Mouse (Mus musculus) neural tube, embryonic 14.5 days (tissue): Measurements from ENCODE around the gene Olfml2a. TPM values are rescaled to one million over a fixed set of nuclear protein-coding genes. Genes with fewer than 3 reads are reported as not detected.
"Not testable (repeated sequence)": the region's sequence is repeated elsewhere in the genome, so short reads cannot be mapped to it uniquely, and the experiment has no call there.

Experiments
- ATAC-seq: fragments of 200-750 bp; cut with Nextera tagmentation; 2 replicates; pipeline ENCODE4 v1.8.0; 2017; ENCODE audit warnings: low read depth, mild to moderate bottlenecking, moderate TSS enrichment, moderate library complexity
- H3K27ac ChIP-seq: fragments of 300-500 bp; sonication (generic); 2 replicates; pipeline ENCODE4 v1.5.1; 2014; ENCODE audit warnings: low read depth, mild to moderate bottlenecking, control low read depth, low read length, moderate library complexity, mixed read lengths
- H3K27me3 ChIP-seq: fragments of 300-500 bp; sonication (generic); 2 replicates; pipeline ENCODE4 v1.6.1; 2014; ENCODE audit warnings: low read length; ENCODE audit not compliant: control insufficient read depth, insufficient read depth
- H3K36me3 ChIP-seq: fragments of 300-500 bp; sonication (generic); 2 replicates; pipeline ENCODE4 v1.6.1; 2014; ENCODE audit warnings: low read length, mixed read lengths; ENCODE audit not compliant: control insufficient read depth, insufficient read depth
- H3K4me1 ChIP-seq: fragments of 300-500 bp; sonication (generic); 2 replicates; pipeline ENCODE4 v1.6.1; 2014; ENCODE audit warnings: low read length; ENCODE audit not compliant: control insufficient read depth, insufficient read depth
- H3K4me2 ChIP-seq: fragments of 300-500 bp; sonication (generic); 2 replicates; pipeline ENCODE4 v1.6.1; 2014; ENCODE audit warnings: mild to moderate bottlenecking, low read depth, low read length, control low read depth
- H3K4me3 ChIP-seq: fragments of 300-500 bp; sonication (generic); 2 replicates; pipeline ENCODE4 v1.5.1; 2014; ENCODE audit warnings: low read depth, low read length, control low read depth, mixed read lengths
- H3K9ac ChIP-seq: fragments of 300-500 bp; sonication (generic); replicated peaks from 2 replicates; pipeline ENCODE4 v1.6.1; 2014; ENCODE audit warnings: low read depth, mild to moderate bottlenecking, control low read depth, low read length, mixed read lengths
- H3K9me3 ChIP-seq: fragments of 300-500 bp; sonication (generic); 2 replicates; pipeline ENCODE4 v1.6.1; 2016; ENCODE audit warnings: low read length; ENCODE audit not compliant: control insufficient read depth
- WGBS: fragments of 180-500 bp; shearing (Covaris S2); extraction: QIAGEN DNeasy Blood & Tissue Kit; methylation state at CpG from one replicate; pipeline ENCODE4 v1.1.7; 2014; 5-methylcytosine and 5-hydroxymethylcytosine counted together
- polyA plus RNA-seq: library from polyadenylated mRNA; unstranded; fragments of >200 nt; fragmentation: Nextera tagmentation; extraction: Ambion mirVana; gene quantifications from 2 replicates; pipeline ENCODE4 v1.2.1, GENCODE M21; 2014

The Olfml2a gene
- polyA plus RNA-seq, 1 experiment from 2014 or later, result 0.94 TPM

- peak overlapping the region; percentile 82 for H3K4me3 ChIP-seq
- ATAC-seq, result no peak
- no peaks in the 10 kb centered on the region for H3K27me3 ChIP-seq
- peak overlapping the region; percentile 96 for H3K4me2 ChIP-seq
- H3K9me3 ChIP-seq, result no peaks in the 10 kb centered on the region
- WGBS, result 26% methylated on average over 3 of the region's 3 CpGs
- peaks cover 27% of the 10 kb centered on the region for H3K4me1 ChIP-seq
- peaks cover 3% of the 10 kb centered on the region; the same call in 1 of the 2 replicates for H3K36me3 ChIP-seq
- H3K27ac ChIP-seq, result peak overlapping the region; percentile 89; the same call in 1 of the 2 replicates
- H3K9ac ChIP-seq, result peak overlapping the region; percentile 81
These were observed 77.2 kb downstream of the Olfml2a start for GRCm38 (mm10) chr2:39008954-39009365.

GRCm38 (mm10) chr2:39010144-39010543, 78.4 kb downstream of the Olfml2a start:
- H3K9ac ChIP-seq, H3K27me3 ChIP-seq, ATAC-seq, H3K9me3 ChIP-seq, H3K4me2 ChIP-seq, H3K4me3 ChIP-seq, H3K27ac ChIP-seq: not testable (repeated sequence)
- WGBS, result 85% methylated on average over 5 of the region's 5 CpGs
- Histone ChIP-seq H3K4me1 (peaks cover 23% of the 10 kb centered on the region), H3K36me3 (peaks cover 11% of the 10 kb centered on the region)

- H3K9me3 ChIP-seq, result no peaks in the 10 kb centered on the region
- no peaks in the 10 kb centered on the region for H3K27me3 ChIP-seq
- H3K4me3 ChIP-seq, result no peak overlapping the region
- peaks cover 18% of the 10 kb centered on the region for H3K4me1 ChIP-seq
- peaks cover 21% of the 10 kb centered on the region for H3K36me3 ChIP-seq
- no peak overlapping the region for H3K4me2 ChIP-seq
- no peak for ATAC-seq
- no peak overlapping the region for H3K9ac ChIP-seq
- H3K27ac ChIP-seq, result no peak overlapping the region
These were observed 79.5 kb downstream of the Olfml2a start for GRCm38 (mm10) chr2:39011264-39011663.

- Histone ChIP-seq H3K9ac (no peak overlapping the region), H3K4me3 (no peak overlapping the region), H3K36me3 (peaks cover 26% of the 10 kb centered on the region), H3K4me2 (no peak overlapping the region), H3K27me3 (no peaks in the 10 kb centered on the region), H3K4me1 (peaks cover 15% of the 10 kb centered on the region), H3K27ac (no peak overlapping the region), H3K9me3 (no peaks in the 10 kb centered on the region)
- 90% methylated on average over 3 of the region's 3 CpGs for WGBS
- ATAC-seq, result no peak
These were observed 80.2 kb downstream of the Olfml2a start for GRCm38 (mm10) chr2:39011971-39012370.

- Histone ChIP-seq H3K27me3 (no peaks in the 10 kb centered on the region), H3K36me3 (peaks cover 34% of the 10 kb centered on the region), H3K4me3 (no peak overlapping the region), H3K4me2 (no peak overlapping the region), H3K9me3 (no peaks in the 10 kb centered on the region), H3K4me1 (peaks cover 11% of the 10 kb centered on the region), H3K27ac (no peak overlapping the region), H3K9ac (no peak overlapping the region)
- 92% methylated on average over 7 of the region's 7 CpGs for WGBS
- ATAC-seq, result no peak
These were observed 81.0 kb downstream of the Olfml2a start for GRCm38 (mm10) chr2:39012768-39013279.

Other genes with a start within 250 kb of the Olfml2a start
- not detected in 2 replicates for gene Nr5a1, start 217.4 kb upstream of the Olfml2a start, polyA plus RNA-seq
- gene Nr6a1, start 4.3 kb upstream of the Olfml2a start, polyA plus RNA-seq, result 3.3 and 5.7 TPM in 2 replicates
- 1.6 and 1.9 TPM in 2 replicates for gene Wdr38, start 65.5 kb downstream of the Olfml2a start, polyA plus RNA-seq
- gene Arpc5l, start 73.4 kb downstream of the Olfml2a start, polyA plus RNA-seq, result 145 and 147 TPM in 2 replicates
- 584 and 610 TPM in 2 replicates for gene Rpl35, start 73.6 kb downstream of the Olfml2a start, polyA plus RNA-seq
- 34.6 and 34.9 TPM in 2 replicates for gene Golga1, start 133.6 kb downstream of the Olfml2a start, polyA plus RNA-seq